Mouse (Mus musculus) lung, embryonic 14.5 days (tissue): ENCODE measurements around the gene Iqcm. TPM values are rescaled to one million over a fixed set of nuclear protein-coding genes. Genes with fewer than 3 reads are reported as not detected.

Experiments used
- ATAC-seq: fragments of 200-750 bp; cut with Nextera tagmentation; 2 replicates; pipeline ENCODE4 v1.8.0; 2017; ENCODE audit warnings: mild to moderate bottlenecking, moderate TSS enrichment, moderate library complexity; ENCODE audit not compliant: insufficient read depth
- DNase-seq: peaks from one replicate; pipeline ENCODE4 v3.0.0-alpha.2; 2015
- H3K27ac ChIP-seq: fragments of 300-500 bp; sonication (generic); 2 replicates; pipeline ENCODE4 v1.5.1; 2014; ENCODE audit warnings: low read depth, mild to moderate bottlenecking, moderate library complexity
- H3K27me3 ChIP-seq: fragments of 300-500 bp; sonication (generic); 2 replicates; pipeline ENCODE4 v1.6.1; 2014; ENCODE audit warnings: low read length, control low read depth; ENCODE audit not compliant: insufficient read depth
- H3K36me3 ChIP-seq: fragments of 300-500 bp; sonication (generic); 2 replicates; pipeline ENCODE4 v1.6.1; 2014; ENCODE audit warnings: control low read depth; ENCODE audit not compliant: insufficient read depth
- H3K4me1 ChIP-seq: fragments of 300-500 bp; sonication (generic); 2 replicates; pipeline ENCODE4 v1.6.1; 2014; ENCODE audit warnings: antibody characterized with exemption, control low read depth; ENCODE audit not compliant: insufficient read depth
- H3K4me2 ChIP-seq: fragments of 300-500 bp; sonication (generic); 2 replicates; pipeline ENCODE4 v1.6.1; 2014; ENCODE audit warnings: mild to moderate bottlenecking
- H3K4me3 ChIP-seq: fragments of 300-500 bp; sonication (generic); 2 replicates; pipeline ENCODE4 v1.5.1; 2014; ENCODE audit warnings: low read depth, low read length
- H3K9ac ChIP-seq: fragments of 300-500 bp; sonication (generic); 2 replicates; pipeline ENCODE4 v1.6.1; 2014
- H3K9me3 ChIP-seq: fragments of 300-500 bp; sonication (generic); 2 replicates; pipeline ENCODE4 v1.6.1; 2016; ENCODE audit warnings: low read depth, low read length, control low read depth
- CTCF ChIP-seq: IDR thresholded peaks from 2 replicates; pipeline ENCODE4 v1.5.1; 2016; ENCODE audit warnings: antibody characterized with exemption, low read depth
- WGBS: fragments of 180-500 bp; shearing (Covaris S2); extraction: QIAGEN DNeasy Blood & Tissue Kit; methylation state at CpG from one replicate; pipeline ENCODE4 v1.1.7; 2014; 5-methylcytosine and 5-hydroxymethylcytosine counted together
- polyA plus RNA-seq: library from polyadenylated mRNA; unstranded; fragments of >200 nt; fragmentation: Nextera tagmentation; extraction: Ambion mirVana; gene quantifications from 2 replicates; pipeline ENCODE4 v1.2.1, GENCODE M21; 2014

Gene Iqcm
- polyA plus RNA-seq, 1 experiment from 2014 or later: 0.18 TPM

GRCm38 (mm10) chr8:75549284-75549683 is 100.8 kb downstream of the Iqcm start:
- WGBS: 79% methylated on average over 3 of the region's 3 CpGs

DNA sequence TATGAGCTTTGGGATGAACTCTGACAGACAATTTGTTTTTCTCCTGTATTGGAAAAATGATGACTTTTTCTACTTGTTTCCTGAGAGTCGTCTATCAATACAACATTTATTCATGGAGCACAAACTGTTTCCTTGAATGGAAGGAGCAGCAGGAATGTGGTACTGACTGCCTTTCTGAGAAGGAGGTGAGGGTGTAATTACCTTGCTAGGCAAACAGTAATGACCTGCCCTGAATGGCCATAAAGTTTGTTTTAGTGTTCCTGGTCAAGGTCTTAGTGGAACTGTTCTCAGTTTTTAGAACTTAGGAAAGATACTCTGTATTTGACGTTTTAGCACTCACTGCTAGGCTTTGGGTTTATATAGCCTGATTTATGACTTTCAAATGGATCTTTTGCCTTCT is 147.8 kb downstream of the Iqcm start:
- H3K36me3 ChIP-seq: no peaks in the 10 kb centered on the region
- no peak overlapping the region for H3K9ac ChIP-seq
- H3K27me3 ChIP-seq: no peaks in the 10 kb centered on the region
- no peaks in the 10 kb centered on the region for H3K4me1 ChIP-seq
- no peak overlapping the region for H3K4me2 ChIP-seq
- H3K27ac ChIP-seq: no peak overlapping the region
- DNase-seq (no peak), ATAC-seq (no peak)
- WGBS: 58% methylated on average over 2 of the region's 2 CpGs
- TF ChIP-seq CTCF: no peak
- H3K9me3 ChIP-seq: no peaks in the 10 kb centered on the region
- H3K4me3 ChIP-seq: no peak overlapping the region

More at GRCm38 (mm10) chr8:75549284-75549683, 100.8 kb downstream of the Iqcm start:
- H3K9ac ChIP-seq: no peak overlapping the region
- ATAC-seq (no peak), DNase-seq (no peak)
- no peak for TF ChIP-seq CTCF
- no peaks in the 10 kb centered on the region for H3K9me3 ChIP-seq
- no peaks in the 10 kb centered on the region for H3K4me1 ChIP-seq
- H3K4me3 ChIP-seq: no peak overlapping the region
- H3K27ac ChIP-seq: no peak overlapping the region
- H3K4me2 ChIP-seq: no peak overlapping the region
- no peaks in the 10 kb centered on the region for H3K36me3 ChIP-seq
- no peaks in the 10 kb centered on the region for H3K27me3 ChIP-seq

DNA sequence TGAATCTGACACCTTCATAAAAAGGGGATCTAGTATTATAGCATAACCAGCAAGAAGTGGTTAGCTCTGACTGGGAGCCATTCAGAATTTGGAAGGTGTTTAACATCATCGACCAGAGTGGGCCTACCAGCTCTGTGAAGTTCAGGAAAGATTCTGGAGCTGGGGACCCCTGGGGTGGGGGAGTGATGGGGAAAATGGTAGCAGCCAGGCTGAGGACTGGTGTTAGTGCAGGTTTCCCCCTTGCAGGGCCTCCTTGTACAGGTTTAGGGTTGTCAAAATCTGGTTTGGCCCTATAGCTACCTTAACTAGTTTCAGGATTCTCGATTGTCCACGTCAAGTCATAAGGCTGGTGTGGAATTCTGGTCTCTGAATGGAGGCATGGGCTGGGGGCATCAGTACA is 194.5 kb downstream of the Iqcm start:
- no peak overlapping the region for H3K27ac ChIP-seq
- no peaks in the 10 kb centered on the region for H3K36me3 ChIP-seq
- H3K9ac ChIP-seq: no peak overlapping the region
- ATAC-seq (no peak), DNase-seq (no peak)
- 84% methylated on average over 3 of the region's 3 CpGs for WGBS
- no peaks in the 10 kb centered on the region for H3K27me3 ChIP-seq
- no peaks in the 10 kb centered on the region for H3K9me3 ChIP-seq
- H3K4me3 ChIP-seq: no peak overlapping the region
- no peaks in the 10 kb centered on the region for H3K4me1 ChIP-seq
- TF ChIP-seq CTCF: no peak
- H3K4me2 ChIP-seq: no peak overlapping the region

GRCm38 (mm10) chr8:75659287-75659686 is 210.8 kb downstream of the Iqcm start:
- no peak overlapping the region for H3K4me2 ChIP-seq
- H3K9me3 ChIP-seq: no peaks in the 10 kb centered on the region
- 47% methylated on average over 6 of the region's 6 CpGs for WGBS
- TF ChIP-seq CTCF: no peak
- H3K36me3 ChIP-seq: no peaks in the 10 kb centered on the region
- H3K4me1 ChIP-seq: no peaks in the 10 kb centered on the region
- no peak overlapping the region for H3K4me3 ChIP-seq
- H3K9ac ChIP-seq: no peak overlapping the region
- H3K27me3 ChIP-seq: no peaks in the 10 kb centered on the region
- ATAC-seq (no peak), DNase-seq (peak; percentile 51)
- H3K27ac ChIP-seq: no peak overlapping the region

- Histone ChIP-seq H3K4me3 (no peak overlapping the region), H3K36me3 (no peaks in the 10 kb centered on the region), H3K27ac (no peak overlapping the region), H3K9ac (no peak overlapping the region), H3K27me3 (no peaks in the 10 kb centered on the region), H3K4me2 (no peak overlapping the region), H3K9me3 (no peaks in the 10 kb centered on the region), H3K4me1 (no peaks in the 10 kb centered on the region)
- 74% methylated on average over 3 of the region's 3 CpGs for WGBS
- DNase-seq (no peak), ATAC-seq (no peak)
- no peak for TF ChIP-seq CTCF
These were observed 298.1 kb downstream of the Iqcm start for GRCm38 (mm10) chr8:75746561-75746960.

DNA sequence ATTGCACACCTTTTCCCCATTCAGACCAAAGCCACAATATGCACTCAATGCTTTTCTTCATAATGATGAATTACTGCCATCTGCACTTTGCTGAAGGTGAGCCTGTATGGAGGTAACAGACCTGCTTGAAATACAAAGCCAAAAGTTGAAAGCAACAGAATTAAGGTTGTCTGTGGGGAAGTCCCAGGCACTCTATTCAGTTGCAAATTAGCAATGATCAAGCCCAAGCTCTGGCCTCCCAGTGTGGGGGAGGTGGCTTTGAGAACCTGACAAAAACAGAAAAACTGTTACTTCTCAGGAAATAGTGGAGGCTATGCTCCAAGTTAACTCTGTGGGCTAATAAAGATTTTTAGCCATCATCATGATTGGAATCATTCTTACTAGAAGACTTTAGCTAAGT is 307.1 kb downstream of the Iqcm start:
- H3K27ac ChIP-seq: no peak overlapping the region
- DNase-seq (no peak), ATAC-seq (no peak)
- 0 out of 2 replicates have a peak, but pooled peaks cover 3% of the 10 kb centered on the region for H3K9me3 ChIP-seq
- H3K4me2 ChIP-seq: no peak overlapping the region
- H3K4me3 ChIP-seq: no peak overlapping the region
- no peaks in the 10 kb centered on the region for H3K27me3 ChIP-seq
- no peaks in the 10 kb centered on the region for H3K36me3 ChIP-seq
- H3K9ac ChIP-seq: no peak overlapping the region
- H3K4me1 ChIP-seq: no peaks in the 10 kb centered on the region
- TF ChIP-seq CTCF: no peak

DNA sequence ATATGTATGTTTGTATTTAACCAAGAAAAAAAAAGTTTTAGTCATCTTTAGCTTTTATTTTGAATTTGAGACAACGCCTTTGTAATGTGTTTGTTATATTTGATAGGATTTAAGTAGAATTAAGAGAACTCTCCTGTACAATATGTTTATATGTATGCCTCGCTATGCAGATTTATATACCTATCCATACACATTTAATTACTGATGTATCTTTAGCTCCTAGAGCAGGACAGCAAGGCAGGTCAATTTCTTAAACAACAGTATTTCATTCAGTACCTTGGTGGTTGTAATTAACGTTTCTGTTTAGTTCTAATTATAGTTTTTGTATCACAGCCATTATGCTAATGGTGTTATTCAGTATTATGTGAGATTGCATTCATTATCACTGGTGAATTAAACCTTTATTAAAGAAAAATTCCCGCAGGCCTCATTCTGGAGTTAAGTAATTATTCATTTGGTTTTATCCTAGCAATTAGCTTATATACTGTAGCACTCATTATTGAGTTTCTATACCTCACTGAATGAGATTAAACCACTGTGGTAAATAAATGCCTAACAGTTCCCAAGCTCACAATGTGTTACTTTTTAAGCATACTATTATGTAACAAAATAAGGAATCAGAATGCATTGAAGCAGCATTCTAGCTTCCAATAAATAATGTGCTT is 380.1 kb downstream of the Iqcm start:
- TF ChIP-seq CTCF: no peak

More for the DNA sequence above, 380.1 kb downstream of the Iqcm start:
- H3K9ac ChIP-seq: no peak overlapping the region
- 79% methylated on average over 4 of the region's 4 CpGs for WGBS
- H3K9me3 ChIP-seq: no peaks in the 10 kb centered on the region
- DNase-seq (no peak), ATAC-seq (no peak)
- H3K36me3 ChIP-seq: no peaks in the 10 kb centered on the region
- H3K27me3 ChIP-seq: no peaks in the 10 kb centered on the region
- H3K4me1 ChIP-seq: no peaks in the 10 kb centered on the region
- H3K4me2 ChIP-seq: no peak overlapping the region
- no peak overlapping the region for H3K27ac ChIP-seq
- no peak overlapping the region for H3K4me3 ChIP-seq
